Mouse (Mus musculus) bone marrow, adult 2 months (tissue): ENCODE data around the gene BC024978.

ENCODE experiments used
- CTCF ChIP-seq: fragments of 200-500 bp; IDR thresholded peaks from 2 replicates; pipeline ENCODE4 v1.5.1; 2011; ENCODE audit warnings: low read length, control low read depth; ENCODE audit not compliant: control insufficient read depth, insufficient read depth
- POLR2A ChIP-seq: fragments of 200-500 bp; IDR thresholded peaks from 2 replicates; pipeline ENCODE4 v1.6.1; 2011; ENCODE audit warnings: low read depth, mild to moderate bottlenecking, control low read depth, low read length, borderline replicate concordance; ENCODE audit not compliant: control insufficient read depth

- TF ChIP-seq CTCF (no peak), POLR2A (0 out of 2 replicates have a peak, but pooled peaks have one; percentile 9)
Measured at GRCm38 (mm10) chr7:27258205-27258899, 62.8 kb downstream of the BC024978 start, which contains the start of gene Numbl.
